Mouse (Mus musculus): ENCODE results near the gene Pgap3. TPM values are rescaled to one million over a fixed set of nuclear protein-coding genes. Genes with fewer than 3 reads are reported as not detected.

Gene Pgap3
- polyA plus RNA-seq, 1 experiment from 2014 or later: 9.2 TPM

DNA sequence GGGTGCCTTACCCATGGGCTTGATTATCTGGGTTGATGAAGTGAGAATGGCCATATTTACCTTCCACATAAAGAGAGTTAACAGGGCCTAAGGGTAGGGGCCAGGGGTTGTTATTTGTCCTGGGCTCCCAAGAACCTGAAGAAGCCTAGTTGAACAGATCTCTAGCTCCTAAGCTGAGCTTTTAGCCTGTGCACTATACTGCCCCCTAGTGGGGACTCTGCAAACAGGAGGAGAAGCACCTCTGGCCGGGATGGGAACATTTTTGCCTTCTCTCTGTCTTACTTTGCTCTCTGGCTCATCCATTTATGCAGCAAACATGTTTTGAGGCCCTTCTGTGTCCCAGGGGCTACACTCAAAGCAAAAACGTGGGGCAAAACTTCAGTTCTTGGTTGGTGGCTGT is 27.9 kb downstream of the Pgap3 start:
- H3K4me2 ChIP-seq (ENCODE audit: low read depth, low read length, severe bottlenecking): no peak overlapping the region; the same call in 1 of the 2 replicates

DNA sequence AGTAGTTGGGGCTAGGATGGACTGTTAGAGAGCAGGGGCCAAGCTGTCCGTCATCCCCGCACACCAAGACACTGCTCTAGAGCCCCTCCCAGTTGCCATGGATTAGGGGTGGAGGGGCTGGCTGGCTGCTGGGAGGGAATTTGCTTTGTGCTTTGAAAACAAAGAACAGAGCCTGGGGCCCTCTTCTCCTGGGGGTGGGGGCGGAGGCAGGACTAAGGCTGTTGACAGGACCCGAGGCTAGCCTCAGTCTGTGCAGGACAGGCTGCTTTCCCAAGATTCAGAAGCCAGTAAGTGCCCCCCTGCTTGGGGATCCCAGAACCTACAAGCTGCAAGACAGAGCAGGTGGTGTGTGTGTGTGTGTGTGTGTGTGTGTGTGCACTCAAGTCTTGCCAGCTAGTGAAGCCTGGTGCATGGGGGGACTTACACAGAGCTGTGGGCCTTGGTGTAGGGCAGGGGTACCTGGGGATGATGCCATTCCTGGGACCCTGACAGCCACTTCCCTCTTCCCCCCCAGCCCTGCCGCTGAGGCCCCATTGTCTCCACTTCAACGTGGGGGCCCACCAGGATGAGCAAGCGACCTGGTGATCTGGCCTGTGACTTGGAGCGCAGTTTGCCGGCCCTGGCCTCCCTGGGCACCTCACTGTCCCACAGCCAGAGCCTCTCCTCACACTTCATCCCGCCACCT is 28.6 kb downstream of the Pgap3 start:
- Histone ChIP-seq H3K27me3 (ENCODE audit: control insufficient read depth, insufficient read depth, low read length) (no peaks in the 10 kb centered on the region), H3K27ac (ENCODE audit: low read depth, low read length) (peak overlapping the region; percentile 58), H3K9me3 (ENCODE audit: control insufficient read depth, low read length) (no peaks in the 10 kb centered on the region), H3K4me2 (ENCODE audit: low read depth, low read length, severe bottlenecking) (peak overlapping the region; percentile 21), H3K4me1 (replicated peaks; ENCODE audit: control insufficient read depth, insufficient read depth, low read length) (peaks cover 14% of the 10 kb centered on the region), H3K36me3 (ENCODE audit: control insufficient read depth, insufficient read depth, low read length) (peaks cover 4% of the 10 kb centered on the region; the same call in 1 of the 2 replicates), H3K4me3 (ENCODE audit: low read depth, low read length) (no peak overlapping the region), H3K9ac (ENCODE audit: low read length) (0 out of 2 replicates have a peak overlapping the region, but pooled peaks have one; percentile 12)
- ATAC-seq (replicated peaks; ENCODE audit: low FRiP score) (peak; percentile 84), DNase-seq (ENCODE audit: low spot score) (peak; percentile 82)
- 22% methylated on average over 10 of the region's 10 CpGs for WGBS

More for the DNA sequence above, 27.9 kb downstream of the Pgap3 start:
- H3K27ac ChIP-seq (ENCODE audit: low read depth, low read length): no peak overlapping the region
- ATAC-seq (replicated peaks; ENCODE audit: low FRiP score) (0 out of 2 replicates have a peak, but pooled peaks have one; percentile 35), DNase-seq (ENCODE audit: low spot score) (peak; percentile 75)
- H3K4me1 ChIP-seq (replicated peaks; ENCODE audit: control insufficient read depth, insufficient read depth, low read length): peaks cover 14% of the 10 kb centered on the region
- no peak overlapping the region for H3K4me3 ChIP-seq (ENCODE audit: low read depth, low read length)
- H3K27me3 ChIP-seq (ENCODE audit: control insufficient read depth, insufficient read depth, low read length): no peaks in the 10 kb centered on the region
- H3K36me3 ChIP-seq (ENCODE audit: control insufficient read depth, insufficient read depth, low read length): peaks cover 4% of the 10 kb centered on the region; the same call in 1 of the 2 replicates
- 8% methylated on average over 2 of the region's 2 CpGs for WGBS
- no peak overlapping the region for H3K9ac ChIP-seq (ENCODE audit: low read length)
- H3K9me3 ChIP-seq (ENCODE audit: control insufficient read depth, low read length): no peaks in the 10 kb centered on the region

DNA sequence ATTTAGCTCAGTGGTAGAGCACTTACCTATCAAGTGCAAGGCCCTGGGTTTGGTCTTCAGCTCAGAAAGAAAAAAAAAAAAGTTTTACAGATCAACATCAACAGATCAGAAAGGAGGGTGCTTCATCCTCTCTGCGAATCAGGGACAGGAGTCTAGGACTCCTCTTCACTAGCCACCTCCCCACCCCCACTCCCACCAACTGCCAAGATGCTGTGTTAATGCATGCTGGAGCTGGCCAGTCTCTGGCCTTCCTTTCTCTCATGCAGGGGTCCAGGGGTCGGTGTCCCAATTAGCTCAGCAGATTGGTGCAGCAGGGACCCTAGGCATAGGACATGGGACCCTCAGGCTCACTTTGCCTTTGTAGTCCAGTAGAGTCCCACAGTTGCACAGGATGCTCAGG is 29.7 kb downstream of the Pgap3 start:
- DNase-seq (ENCODE audit: low spot score) (no peak), ATAC-seq (replicated peaks; ENCODE audit: low FRiP score) (no peak)
- H3K9me3 ChIP-seq (ENCODE audit: control insufficient read depth, low read length): no peaks in the 10 kb centered on the region
- no peak overlapping the region for H3K27ac ChIP-seq (ENCODE audit: low read depth, low read length)
- peaks cover 4% of the 10 kb centered on the region; the same call in 1 of the 2 replicates for H3K36me3 ChIP-seq (ENCODE audit: control insufficient read depth, insufficient read depth, low read length)
- peaks cover 14% of the 10 kb centered on the region for H3K4me1 ChIP-seq (replicated peaks; ENCODE audit: control insufficient read depth, insufficient read depth, low read length)
- whole genome bisulfite sequencing: 75% methylated on average over 2 of the region's 2 CpGs
- no peak overlapping the region for H3K4me3 ChIP-seq (ENCODE audit: low read depth, low read length)
- no peak overlapping the region for H3K9ac ChIP-seq (ENCODE audit: low read length)
- H3K4me2 ChIP-seq (ENCODE audit: low read depth, low read length, severe bottlenecking): no peak overlapping the region
- H3K27me3 ChIP-seq (ENCODE audit: control insufficient read depth, insufficient read depth, low read length): no peaks in the 10 kb centered on the region

DNA sequence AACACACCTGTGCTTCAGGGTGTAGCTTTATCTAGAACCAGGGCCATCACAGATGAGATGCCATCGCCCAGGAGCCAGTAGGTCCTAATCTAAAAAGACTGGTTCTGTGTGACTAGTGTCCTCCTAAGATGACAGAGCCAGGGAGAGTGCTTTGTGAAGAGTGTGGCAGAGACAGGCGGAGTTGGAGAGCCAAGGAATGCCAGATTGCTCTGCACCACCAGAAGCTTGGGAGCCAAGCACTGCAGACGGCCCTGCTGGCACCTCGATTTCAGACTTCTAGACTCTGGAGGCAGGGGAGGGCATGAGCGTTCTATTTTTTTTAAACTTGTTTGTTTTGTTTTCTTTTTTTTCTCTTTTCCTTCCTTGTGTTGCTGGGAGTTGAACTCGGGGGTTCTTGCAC is 31.0 kb downstream of the Pgap3 start:
- 82% methylated on average over 6 of the region's 6 CpGs for WGBS
- no peak for DNase-seq (ENCODE audit: low spot score)
- no peaks in the 10 kb centered on the region for H3K36me3 ChIP-seq (ENCODE audit: control insufficient read depth, insufficient read depth, low read length)
- ATAC-seq (replicated peaks; ENCODE audit: low FRiP score): no peak
- H3K4me2 ChIP-seq (ENCODE audit: low read depth, low read length, severe bottlenecking): no peak overlapping the region
- H3K4me3 ChIP-seq (ENCODE audit: low read depth, low read length): no peak overlapping the region
- no peak overlapping the region for H3K9ac ChIP-seq (ENCODE audit: low read length)
- H3K27me3 ChIP-seq (ENCODE audit: control insufficient read depth, insufficient read depth, low read length): no peaks in the 10 kb centered on the region
- peaks cover 14% of the 10 kb centered on the region for H3K4me1 ChIP-seq (replicated peaks; ENCODE audit: control insufficient read depth, insufficient read depth, low read length)
- no peaks in the 10 kb centered on the region for H3K9me3 ChIP-seq (ENCODE audit: control insufficient read depth, low read length)
- H3K27ac ChIP-seq (ENCODE audit: low read depth, low read length): no peak overlapping the region

DNA sequence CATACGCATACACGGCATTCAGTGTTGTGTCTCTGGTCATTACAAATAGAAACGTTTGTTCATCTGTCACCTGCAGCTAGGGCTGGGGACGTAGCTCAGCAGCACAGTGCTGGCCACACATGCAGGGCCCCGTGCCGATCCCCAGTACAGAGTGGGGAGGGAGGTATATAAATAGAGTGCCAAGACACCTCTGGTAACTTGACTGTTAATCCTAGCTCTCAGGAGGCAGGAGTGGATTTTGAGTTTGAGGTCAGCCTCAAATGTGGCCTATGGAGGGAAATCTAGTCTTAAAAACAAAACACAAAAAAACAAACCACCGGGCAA is 32.5 kb downstream of the Pgap3 start:
- ATAC-seq (replicated peaks; ENCODE audit: low FRiP score) (no peak), DNase-seq (ENCODE audit: low spot score) (no peak)
- 86% methylated on average over 7 of the region's 7 CpGs for WGBS
- Histone ChIP-seq H3K9ac (ENCODE audit: low read length) (no peak overlapping the region), H3K27me3 (ENCODE audit: control insufficient read depth, insufficient read depth, low read length) (no peaks in the 10 kb centered on the region), H3K4me2 (ENCODE audit: low read depth, low read length, severe bottlenecking) (no peak overlapping the region), H3K4me1 (replicated peaks; ENCODE audit: control insufficient read depth, insufficient read depth, low read length) (peaks cover 14% of the 10 kb centered on the region), H3K9me3 (ENCODE audit: control insufficient read depth, low read length) (no peaks in the 10 kb centered on the region), H3K36me3 (ENCODE audit: control insufficient read depth, insufficient read depth, low read length) (no peaks in the 10 kb centered on the region), H3K27ac (ENCODE audit: low read depth, low read length) (no peak overlapping the region), H3K4me3 (ENCODE audit: low read depth, low read length) (no peak overlapping the region)

DNA sequence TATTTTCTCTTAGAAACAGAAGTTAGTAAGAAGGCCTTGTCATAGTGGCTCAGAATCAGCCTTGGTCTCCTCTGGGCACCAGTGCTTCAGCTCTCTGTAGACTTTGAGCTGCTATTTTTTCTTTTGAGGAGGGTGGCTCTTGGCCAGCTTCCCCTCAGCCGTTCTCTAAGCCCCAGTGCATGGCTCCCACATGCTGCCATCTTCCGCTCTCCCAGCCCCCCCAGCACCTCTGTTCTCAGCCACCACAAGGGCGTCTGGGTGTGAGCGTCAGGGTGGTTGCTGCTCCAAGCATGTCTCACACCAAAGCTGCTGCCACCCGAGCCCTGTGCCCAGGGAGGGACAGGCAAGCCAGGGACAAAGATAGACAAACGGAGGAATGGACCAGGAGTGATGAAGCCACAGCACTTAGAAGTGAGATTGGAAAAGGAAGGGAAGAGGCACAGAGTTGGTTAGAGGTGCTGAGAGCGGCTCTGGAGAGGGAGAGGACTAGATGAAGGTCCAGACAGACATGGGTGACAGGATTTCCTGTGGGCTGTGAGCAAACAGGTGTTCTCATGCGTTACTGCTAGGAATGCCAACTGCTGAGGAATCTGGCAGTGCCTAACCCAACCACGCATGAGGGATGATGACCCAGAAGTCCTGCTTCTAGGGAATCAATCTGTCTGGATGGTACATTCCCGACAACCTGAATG is 33.0 kb downstream of the Pgap3 start:
- Histone ChIP-seq H3K4me2 (ENCODE audit: low read depth, low read length, severe bottlenecking) (no peak overlapping the region), H3K9ac (ENCODE audit: low read length) (no peak overlapping the region), H3K4me3 (ENCODE audit: low read depth, low read length) (no peak overlapping the region), H3K27me3 (ENCODE audit: control insufficient read depth, insufficient read depth, low read length) (no peaks in the 10 kb centered on the region), H3K4me1 (replicated peaks; ENCODE audit: control insufficient read depth, insufficient read depth, low read length) (peaks cover 14% of the 10 kb centered on the region), H3K36me3 (ENCODE audit: control insufficient read depth, insufficient read depth, low read length) (no peaks in the 10 kb centered on the region), H3K9me3 (ENCODE audit: control insufficient read depth, low read length) (no peaks in the 10 kb centered on the region), H3K27ac (ENCODE audit: low read depth, low read length) (no peak overlapping the region)
- ATAC-seq (replicated peaks; ENCODE audit: low FRiP score) (no peak), DNase-seq (ENCODE audit: low spot score) (no peak)
- WGBS: 81% methylated on average over 10 of the region's 10 CpGs

DNA sequence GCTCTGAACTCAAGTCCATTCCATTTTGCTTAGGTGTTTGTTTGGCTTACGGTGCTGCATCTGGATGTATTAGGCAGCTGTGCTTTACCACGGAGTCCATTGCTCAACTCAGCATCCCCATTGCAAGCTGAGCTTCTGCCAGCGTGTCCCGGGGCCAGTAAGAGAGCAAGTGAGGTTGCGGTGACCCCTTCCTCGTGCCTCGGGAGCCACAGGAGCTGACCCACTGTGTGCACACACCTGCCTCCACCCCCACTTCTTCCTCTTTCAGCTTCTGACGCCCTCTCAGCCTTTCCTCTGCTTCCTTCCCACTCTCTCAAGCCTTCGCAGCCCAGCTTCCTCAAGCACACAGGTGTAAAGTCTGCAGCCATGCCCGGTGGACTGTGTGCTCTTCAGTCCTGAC is 34.0 kb downstream of the Pgap3 start:
- no peaks in the 10 kb centered on the region for H3K9me3 ChIP-seq (ENCODE audit: control insufficient read depth, low read length)
- H3K4me3 ChIP-seq (ENCODE audit: low read depth, low read length): no peak overlapping the region
- no peaks in the 10 kb centered on the region for H3K27me3 ChIP-seq (ENCODE audit: control insufficient read depth, insufficient read depth, low read length)
- ATAC-seq (replicated peaks; ENCODE audit: low FRiP score): no peak
- H3K36me3 ChIP-seq (ENCODE audit: control insufficient read depth, insufficient read depth, low read length): no peaks in the 10 kb centered on the region
- peaks cover 6% of the 10 kb centered on the region for H3K4me1 ChIP-seq (replicated peaks; ENCODE audit: control insufficient read depth, insufficient read depth, low read length)
- DNase-seq (ENCODE audit: low spot score): no peak
- H3K9ac ChIP-seq (ENCODE audit: low read length): no peak overlapping the region
- WGBS: 85% methylated on average over 10 of the region's 10 CpGs
- H3K4me2 ChIP-seq (ENCODE audit: low read depth, low read length, severe bottlenecking): no peak overlapping the region
- no peak overlapping the region for H3K27ac ChIP-seq (ENCODE audit: low read depth, low read length)

DNA sequence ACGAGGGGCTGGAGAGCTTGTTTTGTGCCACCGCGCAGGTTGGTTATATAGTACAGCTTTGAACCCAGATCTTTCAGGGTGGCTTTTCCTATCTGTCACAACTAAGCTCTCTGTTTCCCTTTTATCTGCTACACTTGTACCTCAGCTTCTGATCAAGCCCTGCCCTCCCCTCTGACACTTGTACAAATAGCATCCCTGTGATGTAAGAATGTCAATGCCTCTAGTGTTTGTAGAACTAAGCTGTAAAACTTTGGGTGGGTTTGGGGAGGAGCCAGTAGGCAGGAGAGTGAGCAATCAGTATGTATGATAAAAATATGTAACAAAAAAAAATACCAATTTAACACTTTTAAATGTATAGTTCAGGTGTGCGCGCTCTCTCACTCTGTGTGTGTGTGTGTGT is 35.9 kb downstream of the Pgap3 start:
- Histone ChIP-seq H3K9me3 (ENCODE audit: control insufficient read depth, low read length) (no peaks in the 10 kb centered on the region), H3K9ac (ENCODE audit: low read length) (no peak overlapping the region), H3K4me3 (ENCODE audit: low read depth, low read length) (no peak overlapping the region), H3K36me3 (ENCODE audit: control insufficient read depth, insufficient read depth, low read length) (no peaks in the 10 kb centered on the region), H3K27me3 (ENCODE audit: control insufficient read depth, insufficient read depth, low read length) (no peaks in the 10 kb centered on the region), H3K27ac (ENCODE audit: low read depth, low read length) (no peak overlapping the region), H3K4me1 (replicated peaks; ENCODE audit: control insufficient read depth, insufficient read depth, low read length) (peaks cover 1% of the 10 kb centered on the region), H3K4me2 (ENCODE audit: low read depth, low read length, severe bottlenecking) (no peak overlapping the region)
- no peak for DNase-seq (ENCODE audit: low spot score)
- no peak for ATAC-seq (replicated peaks; ENCODE audit: low FRiP score)
- 95% methylated on average over 5 of the region's 5 CpGs for WGBS

DNA sequence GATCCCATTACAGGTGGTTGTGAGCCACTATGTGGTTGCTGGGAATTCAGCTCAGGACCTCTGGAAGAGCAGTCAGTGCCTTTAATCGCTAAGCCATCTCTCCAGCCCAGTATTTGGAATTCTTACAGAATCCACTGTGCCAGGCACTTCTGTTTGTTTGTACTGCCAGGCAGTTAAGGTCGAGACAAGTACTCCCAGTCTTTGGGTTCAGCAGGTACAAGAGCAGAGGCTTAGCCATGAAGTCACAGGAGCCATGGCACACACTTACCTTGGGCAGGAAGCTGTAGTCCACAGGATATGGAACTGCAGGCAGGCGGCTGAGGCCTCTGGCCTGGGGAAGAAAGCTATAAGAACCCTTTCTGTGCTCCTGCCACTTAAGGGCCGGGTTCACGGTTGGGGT is 36.5 kb downstream of the Pgap3 start:
- Histone ChIP-seq H3K27ac (ENCODE audit: low read depth, low read length) (no peak overlapping the region), H3K4me3 (ENCODE audit: low read depth, low read length) (no peak overlapping the region), H3K9ac (ENCODE audit: low read length) (no peak overlapping the region), H3K4me2 (ENCODE audit: low read depth, low read length, severe bottlenecking) (no peak overlapping the region), H3K36me3 (ENCODE audit: control insufficient read depth, insufficient read depth, low read length) (no peaks in the 10 kb centered on the region), H3K4me1 (replicated peaks; ENCODE audit: control insufficient read depth, insufficient read depth, low read length) (peaks cover 7% of the 10 kb centered on the region), H3K27me3 (ENCODE audit: control insufficient read depth, insufficient read depth, low read length) (no peaks in the 10 kb centered on the region), H3K9me3 (ENCODE audit: control insufficient read depth, low read length) (no peaks in the 10 kb centered on the region)
- WGBS: 79% methylated on average over 5 of the region's 5 CpGs
- no peak for DNase-seq (ENCODE audit: low spot score)
- no peak for ATAC-seq (replicated peaks; ENCODE audit: low FRiP score)
